Mouse (Mus musculus): Measurements from ENCODE around the gene Cep131.

Gene Cep131

GRCm38 (mm10) chr11:120028319-120029092, 58.1 kb downstream of the Cep131 start:
- DNase-seq (ENCODE audit: low spot score in 2 of 2), result no peak

DNA sequence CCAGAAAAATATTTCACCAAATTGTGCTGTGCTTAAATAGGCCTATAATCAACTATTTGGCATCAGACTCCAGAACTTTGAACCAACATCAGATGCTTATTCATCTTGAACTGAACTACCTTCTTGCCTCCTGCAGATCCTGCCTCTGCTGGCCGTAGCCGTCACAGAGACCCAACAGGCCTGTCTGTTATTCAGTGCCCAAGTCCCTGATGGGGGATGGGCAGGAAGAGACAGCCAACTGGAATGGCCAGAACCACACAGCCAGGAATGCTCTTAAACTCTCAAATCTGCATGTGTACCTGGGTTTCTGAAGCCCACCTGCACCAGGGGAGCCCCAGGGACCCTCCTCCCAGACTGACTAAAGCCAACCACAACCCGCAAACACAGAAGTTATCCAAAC, 59.7 kb downstream of the Cep131 start:
- DNase-seq (ENCODE audit: low spot score in 2 of 2), result no peak

DNA sequence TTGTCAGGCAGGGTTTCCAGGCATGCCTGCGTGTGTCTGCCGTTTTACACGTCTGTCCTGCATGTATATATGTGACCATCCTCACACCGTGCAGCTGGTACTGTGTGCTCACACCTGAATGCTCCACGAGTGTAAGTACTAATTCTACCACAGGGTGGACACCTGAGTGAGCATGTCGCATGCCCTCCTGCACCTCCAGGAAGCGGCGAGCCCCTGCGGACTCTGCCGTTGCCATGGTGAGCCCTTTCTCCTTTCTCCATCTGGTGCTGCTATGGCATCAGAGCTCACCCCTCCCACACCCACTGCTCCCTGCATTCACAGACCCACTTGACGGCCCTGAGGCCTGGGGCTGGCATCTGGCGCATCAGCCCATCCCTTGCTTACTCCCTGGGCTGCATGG, 63.8 kb downstream of the Cep131 start:
- no peak for DNase-seq (ENCODE audit: low spot score in 2 of 2)

DNA sequence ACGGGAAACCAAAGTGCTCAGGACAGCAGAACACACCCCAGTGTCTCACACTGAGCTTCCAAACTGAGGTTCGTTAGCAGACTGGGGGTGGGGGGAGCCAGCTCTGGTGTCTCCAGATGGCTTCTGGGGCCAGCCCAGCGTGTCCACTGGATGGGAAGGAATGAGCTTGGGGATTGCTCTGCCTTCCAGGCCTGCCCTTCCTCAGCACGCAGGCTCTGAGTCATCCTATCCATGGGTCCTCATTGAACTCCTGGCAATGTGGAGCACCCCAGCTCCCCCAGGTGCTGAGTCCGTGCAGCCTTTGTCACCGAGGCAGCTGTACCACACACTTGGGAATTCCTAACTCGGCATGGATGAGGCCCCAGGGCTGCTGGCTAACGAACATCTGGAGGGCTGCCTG, 64.4 kb downstream of the Cep131 start:
- DNase-seq (ENCODE audit: low spot score in 2 of 2), result no peak

DNA sequence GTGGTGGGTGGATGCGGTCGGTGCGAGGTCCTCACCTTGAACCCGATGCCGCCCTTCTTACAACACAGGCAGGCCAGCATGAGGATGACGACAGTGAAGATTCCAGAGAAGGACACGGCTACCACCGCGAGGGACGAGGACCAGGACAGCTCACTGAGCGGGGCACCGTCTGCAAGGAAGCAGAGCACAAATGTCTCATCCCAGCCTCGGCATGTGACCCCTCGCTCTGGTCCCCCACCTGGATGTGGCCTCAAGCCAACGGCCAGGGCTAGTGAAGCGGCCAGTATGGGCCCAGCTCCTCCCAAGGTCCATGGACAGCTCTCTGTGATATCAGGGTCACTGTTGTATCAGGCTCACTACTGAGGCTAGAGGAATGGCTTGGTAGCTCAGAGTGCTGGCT, 65.3 kb downstream of the Cep131 start:
- DNase-seq (ENCODE audit: low spot score in 2 of 2), result no peak

GRCm38 (mm10) chr11:120019542-120020440, 66.8 kb downstream of the Cep131 start:
- DNase-seq (ENCODE audit: low spot score in 2 of 2), result no peak

DNA sequence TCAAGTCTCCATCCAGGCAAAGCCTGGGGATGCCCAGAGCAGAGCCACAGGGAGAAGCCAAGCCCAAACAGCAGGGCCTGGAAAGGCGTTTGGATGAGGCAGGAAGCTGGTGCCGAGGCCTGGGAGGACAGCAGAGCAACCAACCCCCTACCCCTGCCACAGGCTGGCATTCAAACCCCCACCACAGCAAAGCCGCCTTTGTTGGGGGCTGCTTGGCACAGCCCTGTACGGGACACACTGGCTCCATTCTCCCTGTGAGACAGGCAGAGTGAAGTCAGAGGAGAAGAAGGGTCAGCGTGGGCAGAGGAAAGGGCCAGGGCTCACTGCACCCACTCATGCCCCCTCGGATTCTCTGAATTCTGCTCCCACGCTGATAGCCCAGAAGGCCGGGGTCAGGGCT, 69.6 kb downstream of the Cep131 start:
- no peak for DNase-seq (ENCODE audit: low spot score in 2 of 2)

DNA sequence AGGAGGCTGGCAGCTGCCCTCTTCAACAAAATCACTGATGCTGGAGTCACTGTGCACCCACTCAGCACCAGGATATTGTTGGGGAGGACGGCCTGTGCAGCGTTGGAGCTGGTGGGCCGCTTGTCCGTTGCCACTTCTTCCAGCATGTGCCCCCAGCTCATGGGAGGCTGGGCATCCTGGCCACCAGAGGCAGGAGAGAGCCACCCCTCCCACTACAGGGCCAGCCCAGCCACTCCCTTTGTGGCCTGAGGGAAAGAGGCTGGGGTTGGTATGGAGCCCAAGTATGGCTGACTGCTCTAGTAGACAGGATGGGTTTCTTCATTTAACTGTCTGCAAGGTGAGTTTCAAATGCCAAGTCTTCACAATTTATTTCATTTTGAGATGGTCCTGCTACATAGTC, 71.9 kb downstream of the Cep131 start:
- DNase-seq (ENCODE audit: low spot score in 2 of 2), result no peak
